Mouse (Mus musculus) mesoderm, embryonic 11.5 days (tissue): Measurements from ENCODE around the gene H2-M5.

Experiments used
- DNase-seq: peaks from one replicate; pipeline ENCODE4 v3.0.0-alpha.2; 2012; ENCODE audit warnings: low read depth, low spot score

H2-M5 gene

DNA sequence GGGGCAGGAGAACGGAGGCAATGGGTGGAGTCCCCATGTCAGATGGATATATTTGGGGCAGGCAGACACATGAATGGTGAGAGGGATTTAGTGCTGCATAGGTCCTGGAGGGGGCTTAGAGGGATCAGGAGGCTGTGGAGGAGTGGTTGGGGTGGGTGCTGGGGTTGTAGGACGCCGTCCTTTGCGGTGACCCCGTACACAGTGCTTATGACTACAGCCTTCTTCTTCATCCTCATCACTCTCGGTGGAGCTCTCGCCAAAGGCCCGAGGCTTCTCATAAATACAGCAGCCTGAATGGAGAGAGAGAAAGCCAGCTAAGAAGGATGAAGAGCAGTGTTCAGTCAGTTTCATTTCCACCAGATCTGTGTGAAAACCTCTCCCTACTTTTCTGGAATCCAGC lies 40.1 kb downstream of the H2-M5 start:
- DNase-seq: no peak

DNA sequence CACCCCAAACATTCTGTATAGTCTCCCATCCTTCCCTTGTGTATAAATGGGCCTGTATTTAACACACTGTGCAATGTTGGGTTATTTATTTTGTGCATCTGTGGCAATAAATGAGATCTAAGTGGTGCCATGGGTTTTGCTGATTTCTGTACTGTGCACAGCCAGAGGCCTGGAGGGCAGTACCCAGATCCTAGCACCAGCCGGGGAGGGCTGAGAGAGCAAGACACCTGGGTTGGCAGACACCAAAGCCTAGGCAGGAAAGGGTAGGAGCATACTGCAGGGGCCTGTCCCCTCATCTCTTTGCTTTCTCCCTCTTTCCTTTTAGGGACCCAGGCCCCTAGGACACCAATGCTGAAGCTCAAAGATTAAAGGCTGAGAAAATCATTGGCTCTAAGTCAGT lies 41.1 kb downstream of the H2-M5 start:
- DNase-seq: no peak

DNA sequence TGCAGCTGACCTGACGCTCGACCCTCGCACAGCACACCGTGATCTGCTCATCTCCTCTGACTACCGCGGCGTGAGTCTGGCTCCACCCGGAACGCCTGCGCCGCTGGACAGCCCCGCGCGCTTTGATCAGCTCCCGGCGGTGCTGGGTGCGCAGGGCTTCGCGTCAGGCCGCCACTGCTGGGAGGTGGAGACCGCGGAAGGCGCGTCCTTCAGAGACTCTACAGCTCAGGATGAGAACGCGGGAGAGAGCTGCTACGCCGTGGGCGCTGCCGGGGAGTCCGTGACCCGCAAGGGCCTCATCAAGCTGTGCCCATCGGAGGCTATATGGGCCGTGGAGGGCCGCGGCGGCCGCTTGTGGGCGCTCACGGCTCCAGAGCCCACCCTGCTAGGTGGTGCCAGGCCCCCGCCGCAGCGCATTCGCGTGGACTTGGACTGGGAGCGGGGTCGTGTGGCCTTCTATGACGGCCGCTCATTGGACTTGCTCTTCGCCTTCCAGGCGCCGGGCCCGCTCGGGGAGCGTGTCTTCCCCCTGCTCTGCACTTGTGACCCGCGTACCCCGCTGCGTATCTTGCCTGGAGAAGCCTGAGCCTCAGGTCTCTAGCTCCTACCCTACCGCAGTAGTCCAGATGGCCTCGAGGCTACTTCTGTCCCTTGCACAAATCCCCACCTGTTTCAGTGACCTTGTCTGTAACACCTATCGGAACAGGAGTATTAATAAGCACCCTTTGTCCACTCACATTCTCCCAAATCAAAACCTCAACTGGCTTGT lies 42.1 kb downstream of the H2-M5 start:
- peak; percentile 45 for DNase-seq

DNA sequence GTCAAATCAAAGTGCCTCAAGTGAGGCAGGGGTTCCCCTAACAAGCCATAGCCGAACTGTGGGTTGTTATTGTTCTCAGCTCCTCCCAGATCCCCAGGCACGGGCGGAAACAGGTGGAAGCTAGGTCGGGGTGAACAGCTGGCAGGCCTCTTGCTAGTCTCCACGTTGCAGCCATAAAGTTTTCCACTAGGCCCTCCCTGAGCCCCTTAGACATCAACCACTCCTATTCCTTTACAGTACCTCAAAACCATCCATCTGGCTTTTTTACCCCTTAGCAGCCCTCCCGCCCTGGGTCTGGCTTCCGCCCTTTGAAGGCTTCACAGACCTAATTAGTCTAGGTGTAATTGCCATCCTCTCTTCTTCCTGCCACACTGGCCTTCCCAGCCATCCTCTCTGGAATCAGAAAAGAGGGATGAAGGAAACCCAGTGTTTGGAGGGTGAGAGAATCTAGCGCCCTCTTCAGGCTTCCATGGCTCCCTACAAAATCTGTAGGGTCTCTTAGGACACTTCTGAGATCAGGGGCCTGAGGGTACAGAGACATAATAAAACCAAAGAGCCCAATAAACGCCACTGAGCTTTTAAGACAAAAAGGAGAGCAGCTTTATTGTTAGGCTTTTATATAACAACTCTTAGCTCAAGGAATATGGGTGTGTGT lies 45.1 kb downstream of the H2-M5 start:
- no peak for DNase-seq

DNA sequence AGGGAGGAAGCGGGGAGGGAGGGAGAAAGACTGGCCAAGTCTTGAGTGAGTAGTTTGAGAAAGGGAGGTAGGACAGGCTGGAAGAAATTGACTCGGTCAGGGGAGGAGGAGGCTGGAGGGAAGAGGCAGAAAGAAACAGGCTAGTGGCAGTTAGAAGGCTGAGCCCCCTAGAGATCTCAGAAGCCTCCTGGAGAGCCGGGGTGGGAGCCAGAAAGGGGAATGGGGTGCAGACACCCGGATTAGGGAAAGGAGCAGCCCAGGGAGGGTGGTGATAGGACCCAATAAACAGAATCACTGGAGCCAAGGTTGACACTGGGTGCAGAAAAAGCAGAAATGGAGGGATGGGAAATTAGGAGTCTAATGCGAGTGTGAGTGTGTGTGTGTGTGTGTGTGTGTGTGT lies 45.6 kb downstream of the H2-M5 start:
- DNase-seq: no peak

DNA sequence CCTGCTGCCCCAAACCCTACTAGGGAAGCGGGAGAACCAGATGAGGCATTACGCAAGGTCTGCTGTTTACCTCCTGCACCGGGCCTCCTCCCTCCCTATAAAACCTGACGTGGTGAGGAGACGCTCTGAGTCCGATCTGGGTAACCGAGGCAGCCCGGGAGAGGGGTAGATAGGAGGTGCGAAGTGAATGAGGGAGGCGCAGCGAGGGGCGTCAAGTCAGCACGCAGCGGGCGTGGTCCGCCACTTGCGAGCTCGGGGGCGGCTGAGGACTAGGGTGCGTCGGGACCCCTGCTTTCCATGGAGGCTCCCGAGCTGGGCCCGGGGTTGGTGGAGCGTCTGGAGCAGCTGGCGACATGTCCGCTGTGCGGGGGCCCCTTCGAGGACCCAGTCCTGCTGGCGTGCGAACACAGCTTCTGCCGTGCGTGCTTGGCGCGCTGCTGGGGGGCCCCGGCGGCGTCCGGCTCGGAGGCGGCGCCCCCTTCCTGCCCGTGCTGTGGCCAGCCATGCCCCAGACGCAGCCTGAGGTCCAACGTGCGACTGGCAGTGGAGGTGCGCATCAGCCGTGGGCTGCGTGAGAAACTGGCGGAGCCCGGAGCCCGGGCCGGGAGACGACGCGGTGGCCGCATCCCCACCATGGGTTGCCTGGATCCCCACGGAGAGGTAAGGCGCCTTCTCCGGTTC lies 46.4 kb downstream of the H2-M5 start, which contains the start of gene Rnf39:
Gene Rnf39 (plus strand): TSS at position 128 of the 681 bp plus-strand sequence.
- DNase-seq: no peak

DNA sequence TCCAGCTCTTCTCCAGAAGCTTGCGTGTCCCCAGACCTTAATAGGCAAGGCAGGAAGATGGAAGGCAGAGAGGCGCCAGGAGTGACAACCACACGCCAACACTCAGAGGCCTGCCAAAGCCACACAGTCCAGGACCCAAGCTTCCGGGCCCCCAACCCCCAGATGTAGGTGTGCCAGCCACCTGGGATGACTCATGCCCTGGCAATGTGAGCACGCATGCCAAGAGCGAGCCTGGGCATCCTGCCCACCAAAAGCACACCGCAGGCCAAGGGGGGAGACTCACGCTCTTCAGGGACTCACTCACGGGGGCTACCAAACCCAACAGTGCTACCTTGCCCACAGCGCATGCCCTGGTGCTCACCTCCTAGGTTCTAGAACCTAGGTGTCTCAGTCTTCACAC lies 46.9 kb downstream of the H2-M5 start:
- DNase-seq: no peak

DNA sequence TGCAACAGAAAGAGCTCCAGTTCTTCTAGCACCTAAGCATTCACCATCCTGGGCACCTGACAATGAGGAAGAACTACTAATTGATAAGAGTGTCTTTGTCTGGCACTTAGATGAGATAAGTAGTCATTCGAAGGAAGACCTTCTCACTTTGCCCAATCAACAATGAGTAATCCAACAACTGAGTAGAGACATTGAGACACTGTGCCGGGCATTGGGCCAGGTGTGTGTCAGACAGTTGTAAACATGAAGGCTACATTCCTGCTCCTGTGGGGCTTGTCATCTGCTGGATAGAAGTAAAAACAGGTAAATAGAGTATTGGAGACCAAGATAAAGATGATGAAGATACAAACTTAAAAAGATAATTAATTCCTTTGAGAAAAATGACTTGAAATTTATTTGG lies 51.3 kb downstream of the H2-M5 start:
- DNase-seq: no peak
